Mouse (Mus musculus) testis, adult 2 months (tissue): ENCODE measurements around the gene Aifm1. TPM values are rescaled to one million over a fixed set of nuclear protein-coding genes. Genes with fewer than 3 reads are reported as not detected.
"Not testable (repeated sequence)": the region's sequence is repeated elsewhere in the genome, so short reads cannot be mapped to it uniquely, and the experiment has no call there.

Experiments used
- H3K27ac ChIP-seq: fragments of 200-500 bp; 2 replicates; pipeline ENCODE4 v1.5.1; 2012; ENCODE audit warnings: low read depth, low read length; ENCODE audit not compliant: control insufficient read depth, insufficient read depth
- H3K27me3 ChIP-seq: fragments of 200-500 bp; 2 replicates; pipeline ENCODE4 v1.6.1; 2012; ENCODE audit warnings: mild to moderate bottlenecking, low read length, moderate library complexity; ENCODE audit not compliant: control insufficient read depth, insufficient read depth
- H3K36me3 ChIP-seq: fragments of 200-500 bp; 2 replicates; pipeline ENCODE4 v1.6.1; 2012; ENCODE audit warnings: mild to moderate bottlenecking, low read length; ENCODE audit not compliant: control insufficient read depth, insufficient read depth
- H3K4me1 ChIP-seq: fragments of 200-500 bp; 2 replicates; pipeline ENCODE4 v1.6.1; 2012; ENCODE audit warnings: low read length; ENCODE audit not compliant: control insufficient read depth, insufficient read depth
- H3K4me3 ChIP-seq: fragments of 200-500 bp; 2 replicates; pipeline ENCODE4 v1.5.1; 2012; ENCODE audit warnings: low read depth, mild to moderate bottlenecking, low read length, moderate library complexity, mixed read lengths; ENCODE audit not compliant: control insufficient read depth
- CTCF ChIP-seq: fragments of 200-500 bp; IDR thresholded peaks from 2 replicates; pipeline ENCODE4 v1.5.1; 2012; ENCODE audit warnings: low read depth, mild to moderate bottlenecking, inconsistent platforms, low read length, moderate library complexity; ENCODE audit not compliant: control insufficient read depth, insufficient read depth, insufficient replicate concordance
- POLR2A ChIP-seq: fragments of 200-500 bp; IDR thresholded peaks from 2 replicates; pipeline ENCODE4 v1.6.1; 2012; ENCODE audit warnings: low read depth, mild to moderate bottlenecking, inconsistent platforms, low read length, moderate library complexity; ENCODE audit not compliant: control insufficient read depth
- polyA plus RNA-seq: library from polyadenylated mRNA; depleted of rRNA; stranded (reverse); fragments of >200 nt; gene quantifications from 2 replicates; pipeline ENCODE4 v1.2.3, GENCODE M21; 2012

Gene Aifm1
- polyA plus RNA-seq, 1 experiment, result 5.6 TPM

DNA sequence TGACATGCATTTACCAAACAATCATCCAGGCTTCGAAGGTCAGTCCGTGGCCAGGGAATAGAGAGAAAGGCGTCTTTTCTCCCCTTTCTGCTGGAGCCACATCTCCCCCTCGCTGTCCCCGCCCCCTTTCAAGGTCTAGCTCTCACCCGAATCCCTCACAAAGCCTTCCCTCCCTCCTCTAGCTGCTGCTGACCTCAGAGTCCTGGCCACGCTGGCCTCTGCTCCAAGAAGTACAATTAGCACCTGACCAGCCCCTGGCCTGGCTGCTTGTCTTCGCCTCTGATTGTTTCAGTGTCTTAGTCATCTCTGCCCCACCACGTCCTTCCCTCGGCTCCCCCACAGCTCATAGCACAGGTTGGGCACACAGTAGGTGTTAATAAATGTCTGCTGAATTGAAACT lies 63.7 kb downstream of the Aifm1 start:
- no peaks in the 10 kb centered on the region for H3K36me3 ChIP-seq
- H3K27ac ChIP-seq, result no peak overlapping the region
- H3K27me3 ChIP-seq, result no peaks in the 10 kb centered on the region
- H3K4me1 ChIP-seq, result peaks cover 7% of the 10 kb centered on the region
- peak overlapping the region; percentile 32 for H3K4me3 ChIP-seq
- TF ChIP-seq CTCF, result no peak
- no peak for TF ChIP-seq POLR2A

GRCm38 (mm10) chrX:48444677-48445076 lies 68.7 kb downstream of the Aifm1 start:
- TF ChIP-seq CTCF (no peak), POLR2A (no peak)
- H3K27ac ChIP-seq, result no peak overlapping the region

GRCm38 (mm10) chrX:48441954-48442353 lies 71.4 kb downstream of the Aifm1 start:
- TF ChIP-seq CTCF (no peak), POLR2A (no peak)
- H3K36me3 ChIP-seq, result no peaks in the 10 kb centered on the region
- H3K27ac ChIP-seq, result no peak overlapping the region
- H3K4me3 ChIP-seq, result no peak overlapping the region
- no peaks in the 10 kb centered on the region; the same call in 1 of the 2 replicates for H3K4me1 ChIP-seq
- H3K27me3 ChIP-seq, result no peaks in the 10 kb centered on the region

More at GRCm38 (mm10) chrX:48444677-48445076, 68.7 kb downstream of the Aifm1 start:
- no peaks in the 10 kb centered on the region for H3K36me3 ChIP-seq
- H3K4me3 ChIP-seq, result no peak overlapping the region
- H3K4me1 ChIP-seq, result peaks cover 4% of the 10 kb centered on the region
- H3K27me3 ChIP-seq, result no peaks in the 10 kb centered on the region

DNA sequence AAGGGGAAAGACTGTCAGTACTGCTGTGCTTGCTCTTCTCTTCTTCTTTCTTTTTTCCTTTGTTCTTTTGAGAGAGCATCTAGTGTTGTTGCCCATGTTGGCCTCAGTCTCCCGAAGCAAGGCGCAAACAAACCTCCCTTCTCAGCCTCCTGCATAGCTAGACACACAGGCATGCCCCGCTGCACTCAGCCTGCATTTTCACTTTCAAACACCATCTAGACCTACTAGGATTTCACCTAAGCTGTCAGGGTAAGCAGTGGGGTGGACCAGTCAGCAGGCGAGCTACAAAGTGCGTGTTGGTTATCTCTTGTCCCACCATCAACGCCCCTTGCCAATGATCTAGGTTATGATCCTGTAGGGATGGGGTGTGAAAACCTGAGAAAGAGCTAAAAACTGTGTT lies 71.8 kb downstream of the Aifm1 start:
- H3K27me3 ChIP-seq, result no peaks in the 10 kb centered on the region
- H3K4me3 ChIP-seq, result no peak overlapping the region
- H3K4me1 ChIP-seq, result no peaks in the 10 kb centered on the region; the same call in 1 of the 2 replicates
- no peaks in the 10 kb centered on the region for H3K36me3 ChIP-seq
- no peak overlapping the region for H3K27ac ChIP-seq
- TF ChIP-seq CTCF (no peak), POLR2A (no peak)

DNA sequence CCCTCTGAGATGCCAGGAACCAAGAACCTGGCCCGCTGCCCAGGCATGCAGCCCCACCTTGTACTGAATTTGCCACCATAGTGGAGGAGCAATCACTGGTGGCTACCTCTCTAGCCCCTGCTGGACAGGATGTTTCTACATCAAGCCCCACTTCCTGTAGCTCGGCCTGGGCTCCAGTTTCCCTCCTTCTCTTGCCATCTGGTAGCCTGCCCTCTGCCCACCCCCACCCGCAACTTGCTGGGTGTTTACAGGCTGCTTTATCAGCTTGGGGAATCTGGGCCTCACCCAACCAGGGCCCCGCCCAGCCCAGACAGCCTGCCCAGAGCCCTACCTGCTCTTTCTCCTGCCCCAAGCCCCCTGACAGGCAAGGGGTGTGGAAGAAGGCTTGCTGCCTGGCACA lies 74.3 kb downstream of the Aifm1 start:
- Histone ChIP-seq H3K36me3 (no peaks in the 10 kb centered on the region), H3K4me3 (no peak overlapping the region), H3K27me3 (no peaks in the 10 kb centered on the region), H3K4me1 (no peaks in the 10 kb centered on the region; the same call in 1 of the 2 replicates), H3K27ac (no peak overlapping the region)
- TF ChIP-seq CTCF (no peak), POLR2A (no peak)

DNA sequence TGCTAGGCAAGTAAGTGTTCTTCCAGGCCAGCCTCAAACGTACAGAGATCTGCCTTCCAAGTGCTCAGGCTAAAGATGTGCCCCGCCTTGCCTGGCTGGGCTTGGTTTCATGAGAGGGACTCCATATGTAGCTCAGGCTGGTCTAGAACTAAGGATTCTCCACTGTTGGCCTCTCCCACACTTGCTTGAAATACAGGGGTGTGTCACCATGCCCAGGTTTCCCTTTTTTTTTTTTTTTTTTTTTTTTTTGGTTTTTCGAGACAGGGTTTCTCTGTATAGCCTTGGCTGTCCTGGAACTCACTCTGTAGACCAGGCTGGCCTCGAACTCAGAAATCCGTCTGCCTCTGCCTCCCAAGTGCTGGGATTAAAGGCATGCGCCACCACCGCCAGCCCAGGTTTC lies 77.3 kb downstream of the Aifm1 start:
- H3K4me1 ChIP-seq, H3K27ac ChIP-seq, H3K36me3 ChIP-seq, H3K4me3 ChIP-seq, H3K27me3 ChIP-seq: not testable (repeated sequence)

- TF ChIP-seq CTCF (no peak), POLR2A (no peak)
- no peaks in the 10 kb centered on the region for H3K36me3 ChIP-seq
- H3K27me3 ChIP-seq, result no peaks in the 10 kb centered on the region
- no peak overlapping the region for H3K27ac ChIP-seq
- H3K4me1 ChIP-seq, result no peaks in the 10 kb centered on the region; the same call in 1 of the 2 replicates
- H3K4me3 ChIP-seq, result no peak overlapping the region
Measured at GRCm38 (mm10) chrX:48435477-48435900, 77.9 kb downstream of the Aifm1 start.

DNA sequence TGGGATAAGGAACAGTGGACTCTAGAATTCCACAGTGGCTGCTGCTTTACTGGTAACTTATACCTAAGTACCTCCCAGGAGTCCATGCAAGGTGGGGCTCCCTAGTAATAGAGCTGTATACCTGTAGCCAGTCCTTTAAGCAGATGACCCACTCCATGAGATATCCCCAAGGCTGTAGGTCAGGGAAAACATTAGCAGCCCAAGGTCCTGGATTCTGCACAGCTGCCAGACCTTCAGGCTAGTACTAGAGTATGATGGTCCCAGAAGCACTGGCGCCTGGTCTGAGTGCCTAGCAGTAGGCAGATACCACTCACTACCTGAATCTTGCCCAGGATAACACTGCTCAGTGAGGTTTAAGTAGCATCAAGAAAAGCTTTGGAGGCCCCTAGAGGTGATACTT lies 79.1 kb downstream of the Aifm1 start:
- TF ChIP-seq POLR2A, result no peak
- no peak for TF ChIP-seq CTCF
- no peaks in the 10 kb centered on the region; the same call in 1 of the 2 replicates for H3K4me1 ChIP-seq
- no peak overlapping the region for H3K4me3 ChIP-seq
- no peak overlapping the region for H3K27ac ChIP-seq
- H3K36me3 ChIP-seq, result no peaks in the 10 kb centered on the region
- no peaks in the 10 kb centered on the region for H3K27me3 ChIP-seq
